Mouse (Mus musculus) CH12.LX (cell line): ENCODE data around the gene Plekhg6. TPM values are rescaled to one million over a fixed set of nuclear protein-coding genes. Genes with fewer than 3 reads are reported as not detected.

Source experiments
- DNase-seq: peaks from one replicate; pipeline ENCODE4 v3.0.0-alpha.2; 2013; ENCODE audit errors: extremely low read depth
- H3K27ac ChIP-seq: 2 replicates; pipeline ENCODE4 v1.5.1; 2012; ENCODE audit warnings: low read depth, mild to moderate bottlenecking, control low read depth, moderate library complexity; ENCODE audit not compliant: insufficient read depth
- H3K27me3 ChIP-seq: replicated peaks from 2 replicates; pipeline ENCODE3; 2012; ENCODE audit warnings: inconsistent platforms
- H3K36me3 ChIP-seq, 2 experiments: replicated peaks in 1 of 2; 2 replicates each; pipeline versions ENCODE3 to v1.6.1; 2012; ENCODE audit warnings: inconsistent platforms in 1 of 2, low read length in 1 of 2, mild to moderate bottlenecking in 1 of 2, mixed read lengths in 1 of 2, moderate library complexity in 1 of 2; ENCODE audit not compliant: control insufficient read depth in 1 of 2, insufficient read depth in 1 of 2
- H3K4me1 ChIP-seq, 2 experiments: 2 replicates each; pipeline ENCODE4 v1.6.1; 2012; ENCODE audit warnings: inconsistent platforms in 1 of 2, moderate library complexity in 1 of 2; ENCODE audit not compliant: insufficient read depth in 2 of 2, control insufficient read depth in 1 of 2
- H3K4me2 ChIP-seq: 2 replicates; pipeline ENCODE4 v1.6.1; 2012; ENCODE audit warnings: low read depth, mild to moderate bottlenecking, control low read depth; ENCODE audit not compliant: poor library complexity, insufficient read depth, severe bottlenecking
- H3K4me3 ChIP-seq, 3 experiments: fragments of 150-350 bp in 1 of 3; sonication (generic) in 1 of 3; replicated peaks in 1 of 3; 2 replicates each; pipeline versions ENCODE3 to v1.5.1; 2011 to 2012; ENCODE audit warnings: low read depth in 2 of 3, low read length in 2 of 3, mild to moderate bottlenecking in 2 of 3, moderate library complexity in 2 of 3, control low read depth in 1 of 3, improper control_type of control experiment in 1 of 3, inconsistent platforms in 1 of 3, mixed read lengths in 1 of 3; ENCODE audit not compliant: poor library complexity in 1 of 3
- H3K79me2 ChIP-seq: replicated peaks from 2 replicates; pipeline ENCODE4 v1.6.1; 2012; ENCODE audit warnings: mild to moderate bottlenecking, moderate library complexity; ENCODE audit not compliant: control insufficient read depth, poor library complexity, insufficient read depth, severe bottlenecking; ENCODE audit errors: extremely low read depth
- H3K9ac ChIP-seq: 2 replicates; pipeline ENCODE4 v1.6.1; 2012; ENCODE audit warnings: low read depth, mild to moderate bottlenecking, control low read depth, moderate library complexity; ENCODE audit not compliant: insufficient read depth
- H3K9me3 ChIP-seq: replicated peaks from 2 replicates; pipeline ENCODE3; 2012; ENCODE audit warnings: low read length, inconsistent platforms, mixed read lengths
- BHLHE40 ChIP-seq: IDR thresholded peaks from 2 replicates; pipeline ENCODE4 v1.6.1; 2011; ENCODE audit warnings: mild to moderate bottlenecking, low read depth, low read length, improper control_type of control experiment
- CHD2 ChIP-seq: IDR thresholded peaks from 2 replicates; pipeline ENCODE4 v1.6.1; 2011; ENCODE audit warnings: low read length, improper control_type of control experiment
- CTCF ChIP-seq, 2 experiments: IDR thresholded peaks in 1 of 2; conservative IDR thresholded peaks in 1 of 2; 2 replicates each; pipeline ENCODE4 v1.5.1; 2011 to 2012; ENCODE audit warnings: low read depth in 2 of 2, low read length in 2 of 2, improper control_type of control experiment in 1 of 2, inconsistent platforms in 1 of 2, mild to moderate bottlenecking in 1 of 2, moderate library complexity in 1 of 2
- IRF4 ChIP-seq: IDR thresholded peaks from 2 replicates; pipeline ENCODE4 v1.6.1; 2014; ENCODE audit warnings: low read depth, mild to moderate bottlenecking, inconsistent platforms, low read length, improper control_type of control experiment
- JUN ChIP-seq: IDR thresholded peaks from 2 replicates; pipeline ENCODE4 v1.6.1; 2011; ENCODE audit warnings: low read depth, mild to moderate bottlenecking, low read length, improper control_type of control experiment, moderate library complexity; ENCODE audit not compliant: insufficient read depth
- JUND ChIP-seq: conservative IDR thresholded peaks from 2 replicates; pipeline ENCODE4 v1.6.1; 2011; ENCODE audit warnings: low read depth, low read length, improper control_type of control experiment
- MAX ChIP-seq: IDR thresholded peaks from 2 replicates; pipeline ENCODE4 v1.6.1; 2011; ENCODE audit warnings: low read length, improper control_type of control experiment
- MYC ChIP-seq: IDR thresholded peaks from 2 replicates; pipeline ENCODE4 v1.6.1; 2011; ENCODE audit warnings: low read depth, mild to moderate bottlenecking, improper control_type of control experiment, low read length
- RAD21 ChIP-seq: IDR thresholded peaks from 2 replicates; pipeline ENCODE4 v1.6.1; 2011; ENCODE audit warnings: low read depth, mild to moderate bottlenecking, low read length, improper control_type of control experiment, moderate library complexity
- TBP ChIP-seq: conservative IDR thresholded peaks from 2 replicates; pipeline ENCODE4 v1.6.1; 2011; ENCODE audit warnings: low read depth, low read length, improper control_type of control experiment
- TCF12 ChIP-seq: IDR thresholded peaks from 2 replicates; pipeline ENCODE4 v1.6.1; 2014; ENCODE audit warnings: low read depth, mild to moderate bottlenecking, inconsistent platforms, low read length, improper control_type of control experiment
- dilution Hi-C: fragments of 300-500 bp; cut with MboI; formaldehyde crosslinking; loops from 2 replicates; pipeline ENCODE4 v1.14.3; 2020; ENCODE audit warnings: low sequenced_read_pairs; ENCODE audit not compliant: extremely low pct_unique_long_range_greater_than_20kb, extremely low pct_ligation_motif_present
- in situ Hi-C: fragments of 300-500 bp; cut with MboI; formaldehyde crosslinking; loops from 3 replicates; pipeline ENCODE4 v1.14.3; 2019; ENCODE audit warnings: low sequenced_read_pairs, low pct_ligation_motif_present, low pct_unique_long_range_greater_than_20kb, mixed read lengths
- polyA plus RNA-seq: library from polyadenylated mRNA; unstranded; fragments of >175 nt; gene quantifications from 2 replicates; pipeline ENCODE4 v1.2.1, GENCODE M21; 2012; ENCODE audit warnings: low read depth; ENCODE audit not compliant: insufficient read length
- total RNA-seq, 2 experiments: library from RNA; depleted of rRNA; stranded (reverse); fragments of 300-350 nt in 1 of 2; fragments of >200 nt in 1 of 2; gene quantifications; 2 replicates each; pipeline ENCODE4 v1.2.3; 2012 to 2014

Plekhg6 gene
- total and polyA plus RNA-seq, 3 experiments, result not detected

- H3K79me2 ChIP-seq, result no peaks in the 10 kb centered on the region
- H3K27me3 ChIP-seq, result peaks cover 88% of the 10 kb centered on the region
- dilution Hi-C loops (no loop called here), in situ Hi-C loops (no loop called here)
- H3K27ac ChIP-seq, result no peak overlapping the region
- H3K9ac ChIP-seq, result no peak overlapping the region
- no peak overlapping the region for H3K4me2 ChIP-seq
- H3K4me1 ChIP-seq, result peaks cover 3 to 5% of the 10 kb centered on the region in 2 experiments; a peak in 3 of 4 replicates
- H3K36me3 ChIP-seq, result no peaks in the 10 kb centered on the region
- peaks cover 9% of the 10 kb centered on the region for H3K9me3 ChIP-seq
- DNase-seq, result peak; percentile 27
- H3K4me3 ChIP-seq, result no peak overlapping the region
- TF ChIP-seq MAX (no peak), IRF4 (peak; percentile 70; the same call in 1 of the 2 replicates)
These were observed 12.7 kb downstream of the Plekhg6 start for GRCm38 (mm10) chr6:125367758-125368371.

- dilution Hi-C loops, result no loop called here
- no peaks in the 10 kb centered on the region for H3K79me2 ChIP-seq
- H3K4me3 ChIP-seq, result no peak overlapping the region
- peaks cover 3 to 6% of the 10 kb centered on the region in 2 experiments; a peak in 3 of 4 replicates for H3K4me1 ChIP-seq
- H3K27me3 ChIP-seq, result peaks cover 89% of the 10 kb centered on the region
- H3K9me3 ChIP-seq, result peaks cover 11% of the 10 kb centered on the region
- H3K27ac ChIP-seq, result no peak overlapping the region
- H3K4me2 ChIP-seq, result no peak overlapping the region
- no peak for TF ChIP-seq JUND
- peak in 1 of 2 experiments; percentile 54; a peak in 2 of 4 replicates for TF ChIP-seq CTCF (conservative IDR thresholded peaks at IDR 0.05 in 1 of 2, IDR thresholded peaks at IDR 0.05 in 1 of 2; ENCODE audit: low read depth in 2 of 2, low read length in 2 of 2)
- peak; percentile 32 for TF ChIP-seq RAD21
- TF ChIP-seq TBP, result no peak
- peak; percentile 36; the same call in 1 of the 2 replicates for TF ChIP-seq MYC
- TF ChIP-seq BHLHE40, result no peak
- TF ChIP-seq JUN, result no peak
- H3K9ac ChIP-seq, result no peak overlapping the region
- no peaks in the 10 kb centered on the region for H3K36me3 ChIP-seq
- DNase-seq, result no peak
- in situ Hi-C loops, result no loop called here
These were observed 14.5 kb downstream of the Plekhg6 start for GRCm38 (mm10) chr6:125366133-125366532.

- Histone ChIP-seq H3K27ac (no peak overlapping the region), H3K4me2 (no peak overlapping the region), H3K9ac (no peak overlapping the region), H3K36me3 (no peaks in the 10 kb centered on the region), H3K9me3 (peaks cover 11% of the 10 kb centered on the region), H3K4me3 (no peak overlapping the region), H3K27me3 (peaks cover 90% of the 10 kb centered on the region), H3K4me1 (peaks cover 4 to 13% of the 10 kb centered on the region in 2 experiments; a peak in 3 of 4 replicates), H3K79me2 (no peaks in the 10 kb centered on the region)
- no peak for DNase-seq
- dilution Hi-C loops (no loop called here), in situ Hi-C loops (no loop called here)
- no peak for TF ChIP-seq CHD2
- no peak for TF ChIP-seq TCF12
These were observed 15.1 kb downstream of the Plekhg6 start for GRCm38 (mm10) chr6:125365522-125365921.
